ENCODE assay signal across 8 mouse cellular contexts in the genomic region with DNA sequence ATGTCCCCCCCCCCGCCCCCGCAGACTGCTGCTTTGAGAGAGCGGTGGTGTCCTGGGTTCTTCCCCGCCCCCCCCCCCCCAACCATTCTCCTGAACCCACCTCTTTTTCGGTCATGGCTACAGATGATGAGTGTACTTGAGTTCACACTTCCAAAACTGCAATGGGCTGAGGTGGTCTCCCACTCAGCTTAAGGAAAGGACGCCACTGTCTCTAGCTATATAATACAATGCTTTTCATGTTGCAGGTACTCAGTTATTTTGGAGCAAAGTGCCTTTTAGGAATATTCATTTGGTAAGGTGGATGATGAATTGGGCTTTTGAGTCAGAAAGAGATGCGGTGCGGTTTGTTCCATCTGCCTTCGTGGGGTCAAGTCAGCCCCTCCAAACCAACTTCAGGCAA. TPM values are rescaled to one million over a fixed set of nuclear protein-coding genes. Genes with fewer than 3 reads are reported as not detected.
DNase-seq lines count a peak whose midpoint lies in the region; ATAC-seq and TF ChIP-seq lines count a peak whose summit lies in the region.

No protein-coding gene starts in this region.

- H3K4me1 ChIP-seq in heart, postnatal 0 days (ENCODE audit: control insufficient read depth, insufficient read depth), result no peaks in the 10 kb centered on the region; the same call in 1 of the 2 replicates
- H3K4me1 ChIP-seq in embryonic facial prominence, embryonic 13.5 days, result no peaks in the 10 kb centered on the region; the same call in 1 of the 2 replicates
- no peaks in the 10 kb centered on the region for H3K4me1 ChIP-seq in hindbrain, postnatal 0 days (ENCODE audit: insufficient read depth, low read length)
- H3K4me1 ChIP-seq in midbrain, embryonic 16.5 days (ENCODE audit: control insufficient read depth, insufficient read depth, low read length), result peaks cover 10% of the 10 kb centered on the region

- no peak for ATAC-seq in heart, postnatal 0 days (ENCODE audit: insufficient read depth, low read depth)
- ATAC-seq in embryonic facial prominence, embryonic 13.5 days (ENCODE audit: insufficient number of reproducible peaks, insufficient read depth, low FRiP score, low TSS enrichment, low read depth), result no peak
- ATAC-seq in hindbrain, postnatal 0 days, result no peak
- ATAC-seq in midbrain, embryonic 16.5 days, result no peak

- no peaks in the 10 kb centered on the region for H3K36me3 ChIP-seq in heart, postnatal 0 days (replicated peaks; ENCODE audit: control insufficient read depth, insufficient read depth, low read length)
- H3K36me3 ChIP-seq in embryonic facial prominence, embryonic 13.5 days, result no peaks in the 10 kb centered on the region
- no peaks in the 10 kb centered on the region for H3K36me3 ChIP-seq in hindbrain, postnatal 0 days (ENCODE audit: insufficient read depth, low read length)
- H3K36me3 ChIP-seq in midbrain, embryonic 16.5 days (ENCODE audit: control insufficient read depth, insufficient read depth, low read length), result no peaks in the 10 kb centered on the region

- H3K4me3 ChIP-seq in heart, postnatal 0 days (ENCODE audit: low read depth, low read length), result no peak overlapping the region
- H3K4me3 ChIP-seq in embryonic facial prominence, embryonic 13.5 days, result peak overlapping the region; percentile 43
- H3K4me3 ChIP-seq in hindbrain, postnatal 0 days (ENCODE audit: low read length), result peak overlapping the region; percentile 51
- H3K4me3 ChIP-seq in midbrain, embryonic 16.5 days (ENCODE audit: low read depth, low read length), result peak overlapping the region; percentile 61

- no peaks in the 10 kb centered on the region for H3K27me3 ChIP-seq in heart, postnatal 0 days (ENCODE audit: control insufficient read depth, insufficient read depth, low read length)
- H3K27me3 ChIP-seq in embryonic facial prominence, embryonic 13.5 days, result peaks cover 10% of the 10 kb centered on the region
- no peaks in the 10 kb centered on the region for H3K27me3 ChIP-seq in hindbrain, postnatal 0 days (ENCODE audit: insufficient read depth, low read length)
- no peaks in the 10 kb centered on the region for H3K27me3 ChIP-seq in midbrain, embryonic 16.5 days (ENCODE audit: control insufficient read depth, insufficient read depth, low read depth, low read length)

- TF ChIP-seq EP300 in heart, postnatal 0 days (IDR thresholded peaks at IDR 0.05; ENCODE audit: low read depth), result no peak

- WGBS in heart, postnatal 0 days, result 32% methylated on average over 9 of the region's 9 CpGs
- WGBS in embryonic facial prominence, embryonic 13.5 days, result 34% methylated on average over 9 of the region's 9 CpGs
- 37% methylated on average over 9 of the region's 9 CpGs for WGBS in hindbrain, postnatal 0 days
- WGBS in midbrain, embryonic 16.5 days, result 36% methylated on average over 9 of the region's 9 CpGs

- no peak for TF ChIP-seq CTCF in heart, postnatal 0 days (IDR thresholded peaks at IDR 0.05; ENCODE audit: low read depth)
- no peak for TF ChIP-seq CTCF in hindbrain, postnatal 0 days (IDR thresholded peaks at IDR 0.05; ENCODE audit: low read depth)

- no peak overlapping the region for H3K27ac ChIP-seq in heart, postnatal 0 days (ENCODE audit: low read depth)
- no peak overlapping the region for H3K27ac ChIP-seq in embryonic facial prominence, embryonic 13.5 days
- H3K27ac ChIP-seq in hindbrain, postnatal 0 days, result peak overlapping the region; percentile 54; the same call in 1 of the 2 replicates
- peak overlapping the region; percentile 76 for H3K27ac ChIP-seq in midbrain, embryonic 16.5 days (ENCODE audit: low read length)

- H3K9me3 ChIP-seq in heart, postnatal 0 days (replicated peaks; ENCODE audit: control insufficient read depth, low read length), result 0 out of 2 replicates have a peak, but pooled peaks cover 9% of the 10 kb centered on the region
- H3K9me3 ChIP-seq in embryonic facial prominence, embryonic 13.5 days, result peaks cover 5% of the 10 kb centered on the region; the same call in 1 of the 2 replicates
- peaks cover 5% of the 10 kb centered on the region; the same call in 1 of the 2 replicates for H3K9me3 ChIP-seq in hindbrain, postnatal 0 days (ENCODE audit: low read length)
- peaks cover 4% of the 10 kb centered on the region; the same call in 1 of the 2 replicates for H3K9me3 ChIP-seq in midbrain, embryonic 16.5 days (replicated peaks; ENCODE audit: control insufficient read depth, low read length, poor library complexity, severe bottlenecking)

- no peak for DNase-seq in heart, postnatal 0 days (ENCODE audit: low spot score)
- DNase-seq in heart, adult 9 months (ENCODE audit: low spot score in 2 of 2), result no peak
- DNase-seq in hindbrain, postnatal 0 days (ENCODE audit: low spot score), result no peak
- DNase-seq in spleen, postnatal 36 days (ENCODE audit: low spot score in 2 of 2), result no peak
- no peak for DNase-seq in left cerebral cortex, postnatal 25 days (ENCODE audit: low spot score in 2 of 2)
- no peak for DNase-seq in ovary, postnatal 14 days (ENCODE audit: low spot score)

- no peak overlapping the region for H3K9ac ChIP-seq in heart, postnatal 0 days (replicated peaks; ENCODE audit: low read depth, low read length)
- H3K9ac ChIP-seq in embryonic facial prominence, embryonic 13.5 days, result peak overlapping the region; percentile 64; the same call in 1 of the 2 replicates
- peak overlapping the region; percentile 51 for H3K9ac ChIP-seq in hindbrain, postnatal 0 days (replicated peaks; ENCODE audit: low read length)
- peak overlapping the region; percentile 76 for H3K9ac ChIP-seq in midbrain, embryonic 16.5 days (ENCODE audit: low read depth, low read length)

- intact Hi-C loops in left cerebral cortex, postnatal 25 days (cut with DNase I), result no loop called here

- H3K4me2 ChIP-seq in heart, postnatal 0 days (ENCODE audit: low read depth, low read length), result 0 out of 2 replicates have a peak overlapping the region, but pooled peaks have one; percentile 59
- H3K4me2 ChIP-seq in embryonic facial prominence, embryonic 13.5 days, result peak overlapping the region; percentile 73
- H3K4me2 ChIP-seq in hindbrain, postnatal 0 days (ENCODE audit: low read depth, low read length), result peak overlapping the region; percentile 70
- H3K4me2 ChIP-seq in midbrain, embryonic 16.5 days (ENCODE audit: low read length), result peak overlapping the region; percentile 74

RNA-seq across cellular contexts. Expression of a gene that starts 0.3 kb away (rescaled TPM):
- total RNA-seq in heart, postnatal 0 days (2014; rRNA removed; ENCODE audit: low replicate concordance), result 0.19 and 0.89 TPM in 2 replicates
- 0.04 and 0.16 TPM in 2 replicates for polyA plus RNA-seq in heart, postnatal 0 days (2015; fragmentation: Nextera tagmentation; extraction: Ambion mirVana)
- polyA plus RNA-seq in embryonic facial prominence, embryonic 13.5 days (2015; fragmentation: Nextera tagmentation; extraction: Ambion mirVana), result 0.13 and 0.51 TPM in 2 replicates
- 4.6 and 4.9 TPM in 2 replicates for total RNA-seq in hindbrain, postnatal 0 days (2014; rRNA removed)
- polyA plus RNA-seq in hindbrain, postnatal 0 days (2015; fragmentation: Nextera tagmentation; extraction: Ambion mirVana), result 6.6 TPM in 2 replicates
- 9.5 and 10.2 TPM in 2 replicates for polyA plus RNA-seq in midbrain, embryonic 16.5 days (2015; fragmentation: Nextera tagmentation; extraction: Ambion mirVana)
- 10 to 100 TPM; 16.3 to 17.6 TPM for total RNA-seq in left cerebral cortex, postnatal 25 days (2021)

RNA-seq across cellular contexts. Expression of a gene that starts 48.5 kb away (rescaled TPM):
- total RNA-seq in heart, postnatal 0 days (2014; rRNA removed; ENCODE audit: low replicate concordance), result 49.1 and 76.1 TPM in 2 replicates
- polyA plus RNA-seq in heart, postnatal 0 days (2015; fragmentation: Nextera tagmentation; extraction: Ambion mirVana), result 7.3 and 9.4 TPM in 2 replicates
- polyA plus RNA-seq in embryonic facial prominence, embryonic 13.5 days (2015; fragmentation: Nextera tagmentation; extraction: Ambion mirVana), result 17.6 and 17.8 TPM in 2 replicates
- total RNA-seq in hindbrain, postnatal 0 days (2014; rRNA removed), result 99.5 and 108 TPM in 2 replicates
- 20.7 and 23.1 TPM in 2 replicates for polyA plus RNA-seq in hindbrain, postnatal 0 days (2015; fragmentation: Nextera tagmentation; extraction: Ambion mirVana)
- polyA plus RNA-seq in midbrain, embryonic 16.5 days (2015; fragmentation: Nextera tagmentation; extraction: Ambion mirVana), result 32.5 and 34.7 TPM in 2 replicates
- 10 to 100 TPM; 50.4 to 51.4 TPM for total RNA-seq in left cerebral cortex, postnatal 25 days (2021)

Comparison
In these comparisons a context has a peak if more than half of its experiments do, and no peak if none do; other contexts are left out.
1. H3K27ac ChIP-seq: peak in hindbrain, postnatal 0 days (single experiment) and midbrain, embryonic 16.5 days (single experiment); none in heart, postnatal 0 days (single experiment) and embryonic facial prominence, embryonic 13.5 days (single experiment).
2. Peak in every context shown above with its lines, with median percentiles within 50 percentile points of each other: H3K4me2 ChIP-seq.